Mouse (Mus musculus) ES-E14 (cell line): ENCODE data around the gene Arrdc5. TPM values are rescaled to one million over a fixed set of nuclear protein-coding genes. Genes with fewer than 3 reads are reported as not detected.

ENCODE experiments used
- DNase-seq: peaks from one replicate; pipeline ENCODE4 v3.0.0-alpha.2; 2013; ENCODE audit warnings: low read depth, low spot score
- H3K27ac ChIP-seq: 2 replicates; pipeline ENCODE4 v1.5.1; 2012; ENCODE audit warnings: low read depth, mild to moderate bottlenecking, low read length, moderate library complexity, mixed read lengths; ENCODE audit not compliant: poor library complexity, insufficient read depth, severe bottlenecking
- H3K36me3 ChIP-seq: 2 replicates; pipeline ENCODE4 v1.6.1; 2012; ENCODE audit warnings: mild to moderate bottlenecking, low read length, moderate library complexity, mixed read lengths; ENCODE audit not compliant: control insufficient read depth, poor library complexity, insufficient read depth, severe bottlenecking
- H3K4me1 ChIP-seq, 2 experiments: fragments of 150-350 bp in 1 of 2; sonication (generic) in 1 of 2; 2 replicates each; pipeline ENCODE4 v1.6.1; 2012; ENCODE audit warnings: low read length in 2 of 2, mild to moderate bottlenecking in 1 of 2, mixed read lengths in 1 of 2; ENCODE audit not compliant: control insufficient read depth in 2 of 2, insufficient read depth in 2 of 2, poor library complexity in 1 of 2
- H3K4me3 ChIP-seq, 2 experiments: fragments of 150-350 bp in 1 of 2; sonication (generic) in 1 of 2; 2 replicates each; pipeline ENCODE4 v1.5.1; 2012; ENCODE audit warnings: low read length in 2 of 2, low read depth in 1 of 2, mild to moderate bottlenecking in 1 of 2, mixed read lengths in 1 of 2; ENCODE audit not compliant: insufficient read depth in 1 of 2, poor library complexity in 1 of 2, severe bottlenecking in 1 of 2
- H3K9ac ChIP-seq: 2 replicates; pipeline ENCODE4 v1.6.1; 2012; ENCODE audit warnings: low read depth, mild to moderate bottlenecking, low read length, mixed read lengths; ENCODE audit not compliant: poor library complexity, insufficient read depth, severe bottlenecking
- H3K9me3 ChIP-seq: fragments of 150-350 bp; sonication (generic); 2 replicates; pipeline ENCODE4 v1.6.1; 2012; ENCODE audit warnings: low read depth, mild to moderate bottlenecking, low read length; ENCODE audit not compliant: control insufficient read depth, insufficient read depth
- CHD2 ChIP-seq: IDR thresholded peaks from 2 replicates; pipeline ENCODE4 v1.6.1; 2014; ENCODE audit warnings: mild to moderate bottlenecking, low read depth, low read length, inconsistent platforms
- HCFC1 ChIP-seq: IDR thresholded peaks from 2 replicates; pipeline ENCODE4 v1.6.1; 2012; ENCODE audit warnings: low read length, inconsistent platforms, borderline replicate concordance; ENCODE audit not compliant: insufficient read depth
- MAFK ChIP-seq: IDR thresholded peaks from 2 replicates; pipeline ENCODE4 v1.6.1; 2014; ENCODE audit warnings: mild to moderate bottlenecking, low read depth, low read length, inconsistent platforms; ENCODE audit not compliant: insufficient read depth
- ZC3H11A ChIP-seq: IDR thresholded peaks from 2 replicates; pipeline ENCODE4 v1.6.1; 2012; ENCODE audit warnings: low read depth, mild to moderate bottlenecking, inconsistent platforms, low read length, borderline replicate concordance
- ZNF384 ChIP-seq: IDR thresholded peaks from 2 replicates; pipeline ENCODE4 v1.6.1; 2012; ENCODE audit warnings: low read depth, low read length, inconsistent platforms
- in situ Hi-C, 2 experiments: fragments of 600-800 bp; cut with MboI; formaldehyde crosslinking; loops; one replicate each; pipeline ENCODE4 v1.15.1; 2025; ENCODE audit warnings: low sequenced_read_pairs in 2 of 2, inconsistent platforms in 1 of 2; ENCODE audit not compliant: unreplicated experiment in 2 of 2
- total RNA-seq: library from RNA; depleted of rRNA; stranded (reverse); fragments of 300-350 nt; gene quantifications from 2 replicates; pipeline ENCODE4 v1.2.3, GENCODE M21; 2012

Gene Arrdc5
- total RNA-seq, 1 experiment: not detected

- no peak for TF ChIP-seq ZNF384
- TF ChIP-seq HCFC1: no peak; the same call in 1 of the 2 replicates
- TF ChIP-seq CHD2: peak; percentile 91
- no peak for TF ChIP-seq MAFK
- no peak for TF ChIP-seq ZC3H11A
- DNase-seq: peak; percentile 98
- H3K4me3 ChIP-seq: peak within 1 kb of the TSS; percentile 68 to 94
- in situ Hi-C loops: no loop called here
- H3K4me1 ChIP-seq: peaks cover 1 to 10% of the 10 kb centered on the region in 2 experiments; a peak in 2 of 4 replicates
- H3K27ac ChIP-seq: peak within 1 kb of the TSS; percentile 62
- no peaks in the 10 kb centered on the region for H3K9me3 ChIP-seq
- H3K9ac ChIP-seq: peak within 1 kb of the TSS; percentile 94
- peaks cover 22% of the 10 kb centered on the region for H3K36me3 ChIP-seq
Measured at GRCm38 (mm10) chr17:56325450-56326152, 25.5 kb upstream of the Arrdc5 start, which contains the start of gene Kdm4b. Gene Kdm4b, plus strand, starts transcription at chr17:56326062.

- Histone ChIP-seq H3K36me3 (peaks cover 34% of the 10 kb centered on the region), H3K27ac (no peak overlapping the region), H3K9me3 (no peaks in the 10 kb centered on the region), H3K9ac (no peak overlapping the region), H3K4me1 (peaks cover 1 to 10% of the 10 kb centered on the region in 2 experiments; a peak in 2 of 4 replicates), H3K4me3 (no peak overlapping the region)
- DNase-seq: no peak
- no peak for TF ChIP-seq CHD2
- TF ChIP-seq HCFC1: no peak
- no peak for TF ChIP-seq ZC3H11A
- no peak for TF ChIP-seq ZNF384
- TF ChIP-seq MAFK: no peak
- in situ Hi-C loops: no loop called here
Measured at GRCm38 (mm10) chr17:56324419-56324818, 24.3 kb upstream of the Arrdc5 start.

GRCm38 (mm10) chr17:56309191-56309945, 9.3 kb upstream of the Arrdc5 start:
- Histone ChIP-seq H3K36me3 (peaks cover 94% of the 10 kb centered on the region), H3K9me3 (no peaks in the 10 kb centered on the region), H3K27ac (no peak overlapping the region), H3K4me1 (peaks cover 2 to 17% of the 10 kb centered on the region in 2 experiments; a peak in 3 of 4 replicates), H3K9ac (no peak overlapping the region), H3K4me3 (no peak overlapping the region)
- in situ Hi-C loops: no loop called here
- TF ChIP-seq ZC3H11A (no peak), MAFK (no peak), CHD2 (no peak), HCFC1 (no peak), ZNF384 (no peak)
- DNase-seq: no peak

- peaks cover 2 to 17% of the 10 kb centered on the region in 2 experiments; a peak in 3 of 4 replicates for H3K4me1 ChIP-seq
- TF ChIP-seq ZNF384 (no peak), CHD2 (no peak), MAFK (no peak), ZC3H11A (no peak)
- DNase-seq: no peak
- in situ Hi-C loops: no loop called here
- H3K9ac ChIP-seq: no peak overlapping the region
- H3K9me3 ChIP-seq: no peaks in the 10 kb centered on the region
- no peak overlapping the region for H3K4me3 ChIP-seq
- no peak overlapping the region for H3K27ac ChIP-seq
- H3K36me3 ChIP-seq: peaks cover 82% of the 10 kb centered on the region
Measured at GRCm38 (mm10) chr17:56308088-56308487, 8.0 kb upstream of the Arrdc5 start.
